Mouse (Mus musculus) WW6 (cell line): ENCODE results near the gene Des.

Experiments
- DNase-seq: peaks from one replicate; pipeline ENCODE4 v3.0.0-alpha.2; 2013; ENCODE audit warnings: low read depth, low spot score

Gene Des

DNA sequence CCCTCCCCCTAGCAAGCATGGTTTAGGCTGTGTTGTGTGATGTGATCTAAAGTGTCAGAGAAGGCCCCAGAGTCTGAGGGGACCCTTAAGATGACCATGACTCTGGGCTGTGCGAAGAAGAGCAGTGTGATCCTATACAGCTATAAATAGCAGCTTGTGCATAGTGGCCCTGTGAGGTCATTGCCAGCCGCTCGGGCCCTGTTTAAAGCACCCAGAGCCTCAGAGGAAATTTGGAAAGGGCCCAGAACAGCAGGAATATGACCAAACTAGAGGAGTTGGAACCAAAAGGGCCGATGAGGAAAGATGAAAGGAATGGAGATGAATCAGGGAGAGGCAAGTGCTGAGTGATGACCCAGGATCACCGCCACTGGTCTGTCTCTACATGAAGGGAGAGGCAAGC, 12.8 kb upstream of the Des start:
- no peak for DNase-seq

DNA sequence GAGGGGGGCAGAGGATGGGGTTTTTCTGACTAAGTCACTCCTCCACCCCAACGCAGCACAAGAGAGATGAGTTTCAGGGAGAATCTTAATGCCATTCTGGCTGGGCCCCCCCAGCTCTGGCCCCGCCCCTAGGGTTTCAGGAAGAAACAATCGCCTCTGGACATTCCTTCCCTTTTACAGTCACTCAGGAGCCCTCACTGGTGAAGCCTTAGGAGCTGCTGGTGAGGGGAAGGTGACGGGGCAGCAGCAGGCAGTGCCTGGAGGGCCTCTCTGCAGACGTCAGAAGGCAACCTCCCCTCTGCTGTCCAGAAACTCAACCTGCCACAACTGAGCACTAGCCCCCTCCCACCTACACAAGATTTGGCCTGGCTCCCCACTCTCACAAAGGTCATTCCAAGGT, 10.9 kb upstream of the Des start:
- DNase-seq = no peak

DNA sequence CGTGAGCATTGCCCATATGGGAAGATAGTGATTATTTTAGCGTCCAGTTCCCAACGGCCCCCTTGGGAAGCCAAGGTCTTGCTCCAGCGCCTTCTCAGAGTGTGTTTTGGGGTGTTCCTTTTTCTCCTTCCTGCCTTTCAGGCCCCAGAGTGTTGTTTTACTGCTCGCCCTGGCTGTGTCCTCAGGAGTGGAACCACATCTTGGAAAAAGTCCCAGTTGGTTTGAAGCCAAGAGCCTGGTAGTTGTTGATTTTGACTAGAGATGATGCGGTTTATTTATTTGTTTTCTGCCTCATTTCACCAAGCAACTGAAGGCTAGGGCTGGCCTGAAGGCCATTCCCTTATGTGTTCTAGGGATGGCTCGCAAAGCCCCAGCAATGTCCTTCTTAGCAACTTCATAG, 2.9 kb upstream of the Des start:
- DNase-seq = no peak

DNA sequence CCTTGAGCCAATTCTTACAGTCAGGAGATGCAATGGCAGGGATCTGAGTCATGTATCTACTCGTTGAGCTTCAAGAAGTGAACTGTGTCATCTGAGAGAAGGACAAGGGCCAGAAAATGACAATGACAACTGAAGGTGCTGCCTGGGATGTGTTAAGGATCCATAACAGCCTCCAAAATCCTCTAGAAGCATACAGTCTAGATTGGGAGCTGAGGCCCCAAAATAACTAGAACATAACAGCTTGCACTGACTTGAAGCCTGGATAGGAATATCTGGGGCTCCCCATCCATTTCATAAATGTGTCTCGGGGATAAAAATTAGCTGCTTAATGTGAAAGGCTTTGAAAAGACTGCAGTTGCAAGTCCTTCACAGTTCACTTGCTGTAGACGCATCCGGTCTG, 2.1 kb upstream of the Des start:
- DNase-seq = no peak

DNA sequence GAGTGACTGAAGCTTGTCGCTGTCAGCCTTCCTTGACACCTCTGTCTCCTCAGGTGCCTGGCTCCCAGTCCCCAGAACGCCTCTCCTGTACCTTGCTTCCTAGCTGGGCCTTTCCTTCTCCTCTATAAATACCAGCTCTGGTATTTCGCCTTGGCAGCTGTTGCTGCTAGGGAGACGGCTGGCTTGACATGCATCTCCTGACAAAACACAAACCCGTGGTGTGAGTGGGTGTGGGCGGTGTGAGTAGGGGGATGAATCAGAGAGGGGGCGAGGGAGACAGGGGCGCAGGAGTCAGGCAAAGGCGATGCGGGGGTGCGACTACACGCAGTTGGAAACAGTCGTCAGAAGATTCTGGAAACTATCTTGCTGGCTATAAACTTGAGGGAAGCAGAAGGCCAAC, 783 bp upstream of the Des start:
- DNase-seq = no peak

DNA sequence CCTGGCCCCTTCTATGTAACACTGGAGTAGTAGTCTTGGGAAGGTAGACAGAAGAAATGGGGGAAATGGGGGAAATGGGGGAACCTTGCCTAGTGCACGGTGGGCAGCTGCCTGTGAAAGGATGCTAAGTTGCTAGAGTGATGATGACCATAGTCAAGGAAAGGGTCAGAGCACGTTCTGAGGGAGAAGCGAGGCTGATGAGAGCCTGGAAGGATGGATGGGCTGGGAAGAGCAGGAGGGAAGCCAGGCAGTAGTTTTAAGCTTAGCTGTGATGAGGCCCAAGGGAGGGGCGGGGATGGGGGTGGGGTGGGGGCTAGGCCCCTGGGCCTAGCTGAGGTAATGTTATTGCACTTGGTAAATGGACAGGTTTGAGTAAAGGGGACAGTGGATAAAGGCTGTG, 994 bp downstream of the Des start:
- DNase-seq = no peak

DNA sequence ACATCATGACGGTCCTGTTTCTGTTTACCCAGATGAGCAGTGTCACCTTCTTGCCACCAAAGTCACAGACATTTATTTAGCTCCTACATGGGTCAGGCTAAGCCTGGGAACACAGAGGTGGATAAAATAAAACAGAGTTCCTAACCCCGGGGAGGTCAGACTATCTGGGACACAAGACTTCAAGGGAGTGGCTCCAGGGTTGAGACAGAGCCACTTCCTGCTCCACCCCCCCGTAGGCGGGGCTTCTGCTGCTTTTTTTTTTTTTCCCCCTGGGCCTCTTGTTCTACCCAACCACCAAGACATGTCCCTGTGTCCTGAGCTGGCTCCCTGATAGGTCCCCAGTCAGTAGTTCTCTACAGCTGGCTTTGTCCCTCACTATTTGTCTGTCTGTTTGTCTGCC, 1.6 kb downstream of the Des start:
- no peak for DNase-seq

DNA sequence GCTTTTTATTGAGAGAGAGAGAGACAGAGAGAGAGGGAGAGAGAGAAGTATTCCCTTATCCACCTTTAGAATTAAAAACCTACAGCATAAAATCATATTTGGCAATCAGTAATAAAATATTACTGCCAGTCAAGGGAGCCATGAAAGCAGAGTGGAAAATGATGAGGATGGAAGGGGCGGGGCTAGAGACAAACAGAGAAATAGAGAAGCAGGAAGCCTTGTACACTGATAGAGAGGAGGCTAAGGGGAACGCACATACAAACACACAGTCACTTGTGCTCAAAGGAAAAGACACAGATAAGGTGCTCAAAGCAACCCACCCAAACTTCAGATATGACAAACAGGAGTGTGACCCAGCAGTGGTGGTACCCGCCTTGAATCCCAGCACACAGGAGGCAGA, 3.7 kb downstream of the Des start:
- no peak for DNase-seq

DNA sequence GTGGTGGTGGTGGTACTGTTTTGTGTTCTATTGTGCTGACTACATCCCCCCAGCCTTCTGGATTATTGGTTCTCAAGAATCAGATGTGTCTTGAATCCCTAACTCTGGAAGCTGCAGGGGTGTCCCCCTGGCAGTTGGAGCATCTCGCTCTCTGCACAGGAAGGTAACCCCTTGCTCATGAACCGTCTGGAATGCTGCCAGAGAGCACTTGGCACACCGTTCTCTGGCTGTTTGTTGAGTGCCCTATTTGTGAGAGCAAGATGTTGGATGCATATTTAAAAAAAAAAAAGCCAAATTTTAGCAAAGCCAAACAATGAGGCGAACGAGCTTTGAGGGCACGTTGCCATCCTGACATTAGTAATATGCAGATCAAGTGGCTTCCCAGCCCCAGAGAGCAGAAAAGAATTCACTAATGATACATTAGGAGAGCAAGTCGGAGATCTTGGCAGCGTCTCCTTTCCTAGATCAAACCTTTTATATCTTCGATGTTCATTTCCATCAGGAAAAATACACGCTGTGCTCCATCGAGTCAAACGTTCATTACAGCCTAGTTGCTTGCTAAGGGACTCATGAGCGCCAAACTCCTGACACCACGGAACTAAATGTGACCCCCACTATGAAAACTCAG, 5.5 kb downstream of the Des start:
- DNase-seq = no peak

DNA sequence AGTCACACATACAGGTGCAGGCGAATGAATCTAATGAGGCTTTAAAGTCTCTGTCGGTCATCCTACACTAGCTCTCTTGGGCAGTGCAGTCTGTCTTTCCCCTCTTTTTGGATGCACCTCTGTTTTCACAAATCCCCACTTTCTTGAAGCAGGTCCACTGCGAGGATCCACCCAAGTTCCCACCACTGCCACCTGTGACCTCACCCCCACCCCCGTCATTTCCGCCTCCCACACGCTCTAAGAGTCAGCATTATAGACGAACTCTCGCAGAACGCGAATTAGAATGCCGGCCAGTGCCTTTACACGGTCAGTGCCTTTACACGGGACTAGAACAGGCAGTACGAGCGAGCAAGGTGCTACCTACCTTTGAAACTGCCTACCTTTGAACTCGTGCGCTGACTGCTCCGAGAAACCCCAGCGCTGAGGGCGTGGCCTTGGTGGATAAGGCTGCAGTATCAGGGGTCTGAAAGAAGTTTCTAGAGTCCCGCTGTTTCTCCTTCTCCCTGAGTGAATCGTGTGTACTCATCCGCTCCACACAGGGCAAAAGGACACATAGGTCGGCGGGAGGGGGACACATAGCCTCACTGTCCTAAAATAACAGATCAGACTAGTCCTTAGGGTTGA, 9.3 kb downstream of the Des start:
- DNase-seq = no peak

DNA sequence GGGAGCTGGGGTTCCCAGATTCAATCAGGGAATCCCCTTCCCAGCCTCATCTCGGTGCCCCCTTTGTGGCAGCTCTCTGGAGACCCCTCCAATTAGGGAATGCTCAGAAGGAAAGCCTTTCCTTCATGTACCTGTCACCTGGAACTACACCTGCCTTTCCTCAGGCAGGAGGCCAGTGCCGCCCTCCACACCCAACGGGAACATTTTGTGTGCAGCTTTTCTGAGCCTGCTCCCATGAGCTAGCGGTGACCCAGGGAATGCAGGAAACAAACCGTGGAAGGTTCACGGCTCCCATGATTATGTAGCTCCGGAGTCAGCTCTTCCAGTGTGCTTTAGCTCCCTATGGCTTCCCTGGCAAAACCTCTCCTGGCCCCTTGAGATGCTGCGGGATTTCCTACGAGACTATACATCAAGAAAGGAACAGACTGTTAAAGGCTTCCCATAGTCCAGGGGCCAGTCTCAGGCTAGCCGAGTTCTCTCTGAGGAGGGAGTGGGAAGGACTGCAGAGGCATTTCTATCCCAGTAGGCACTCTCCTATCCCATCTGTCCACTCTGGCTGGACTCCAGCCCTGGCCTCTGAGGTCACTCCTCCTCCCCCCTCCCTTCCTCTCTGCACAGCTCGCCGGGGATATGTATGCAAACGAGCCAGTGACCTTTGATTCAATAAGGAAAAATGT, 10.0 kb downstream of the Des start:
- no peak for DNase-seq

DNA sequence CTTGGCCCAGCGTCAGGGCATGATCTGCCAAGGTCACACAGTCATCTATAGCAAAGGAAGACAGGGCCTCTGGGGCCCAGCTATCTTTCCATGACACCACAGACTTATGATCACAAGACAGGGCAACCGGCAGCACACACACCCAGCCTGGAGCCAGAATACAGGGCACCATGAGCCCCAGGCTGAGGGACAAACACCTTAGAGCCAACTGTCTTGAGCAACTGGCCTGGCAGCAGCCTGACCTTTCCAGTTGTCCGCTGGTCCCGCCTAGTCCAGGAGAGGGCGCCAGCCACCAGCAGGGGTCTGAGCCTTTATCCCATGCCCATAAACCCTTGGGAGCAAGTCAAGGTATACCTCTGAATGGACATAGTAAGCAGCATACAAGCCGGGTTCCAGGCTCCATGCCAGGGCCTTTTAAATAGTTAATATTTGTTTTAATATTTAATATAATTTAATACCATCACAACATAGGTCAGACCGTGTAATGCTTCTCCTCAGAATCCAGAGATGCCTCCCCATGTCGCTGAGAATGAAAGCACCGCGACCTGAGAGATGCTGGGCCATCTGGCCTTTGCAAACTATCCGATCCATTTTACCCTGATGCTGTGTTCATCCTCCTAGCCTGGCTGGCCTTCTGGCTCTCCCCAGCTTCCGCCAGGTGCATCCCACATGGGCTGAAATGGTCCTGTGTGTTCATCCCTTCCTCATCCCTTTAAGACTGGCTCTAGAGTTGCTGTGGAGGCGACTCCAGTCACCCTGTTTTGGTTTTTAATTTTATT, 11.4 kb downstream of the Des start:
- DNase-seq = no peak

DNA sequence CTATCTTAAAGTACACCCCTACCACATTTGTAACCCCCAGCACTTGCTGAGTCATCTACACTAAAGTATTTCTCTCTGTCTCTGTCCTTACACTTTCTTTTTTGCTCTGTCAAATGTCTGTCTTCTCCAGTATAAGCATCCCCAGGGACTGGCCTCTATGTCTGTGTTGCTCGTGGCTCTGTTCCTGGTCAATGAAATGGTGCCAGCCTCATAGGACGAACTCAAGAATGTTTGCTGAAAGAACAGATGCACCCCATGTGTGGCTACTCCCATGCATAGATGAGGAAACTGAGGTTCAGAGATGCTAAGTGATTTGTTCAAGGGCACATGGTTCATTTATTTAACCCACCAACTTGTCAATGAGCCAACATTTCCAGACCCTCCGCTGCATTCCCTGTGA, 12.3 kb downstream of the Des start:
- no peak for DNase-seq

DNA sequence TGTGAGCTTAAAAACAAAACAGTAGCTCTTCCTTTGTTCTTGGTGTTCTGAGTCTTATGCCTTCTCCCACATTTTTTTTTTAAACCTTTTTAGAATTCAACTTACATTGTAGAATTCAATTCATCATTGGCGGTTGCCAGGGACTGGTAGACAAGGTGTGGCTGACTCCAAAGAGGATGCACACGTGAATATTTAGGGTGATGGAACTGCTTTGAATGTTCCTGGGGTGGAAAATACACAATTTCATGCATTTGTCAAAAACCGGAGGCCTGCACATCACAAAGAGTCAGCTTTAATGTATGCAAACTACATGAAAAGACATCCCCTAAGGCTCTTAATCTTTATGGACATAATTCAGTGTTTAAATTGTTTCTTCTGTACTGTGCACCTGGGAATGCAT, 13.1 kb downstream of the Des start:
- DNase-seq = no peak

DNA sequence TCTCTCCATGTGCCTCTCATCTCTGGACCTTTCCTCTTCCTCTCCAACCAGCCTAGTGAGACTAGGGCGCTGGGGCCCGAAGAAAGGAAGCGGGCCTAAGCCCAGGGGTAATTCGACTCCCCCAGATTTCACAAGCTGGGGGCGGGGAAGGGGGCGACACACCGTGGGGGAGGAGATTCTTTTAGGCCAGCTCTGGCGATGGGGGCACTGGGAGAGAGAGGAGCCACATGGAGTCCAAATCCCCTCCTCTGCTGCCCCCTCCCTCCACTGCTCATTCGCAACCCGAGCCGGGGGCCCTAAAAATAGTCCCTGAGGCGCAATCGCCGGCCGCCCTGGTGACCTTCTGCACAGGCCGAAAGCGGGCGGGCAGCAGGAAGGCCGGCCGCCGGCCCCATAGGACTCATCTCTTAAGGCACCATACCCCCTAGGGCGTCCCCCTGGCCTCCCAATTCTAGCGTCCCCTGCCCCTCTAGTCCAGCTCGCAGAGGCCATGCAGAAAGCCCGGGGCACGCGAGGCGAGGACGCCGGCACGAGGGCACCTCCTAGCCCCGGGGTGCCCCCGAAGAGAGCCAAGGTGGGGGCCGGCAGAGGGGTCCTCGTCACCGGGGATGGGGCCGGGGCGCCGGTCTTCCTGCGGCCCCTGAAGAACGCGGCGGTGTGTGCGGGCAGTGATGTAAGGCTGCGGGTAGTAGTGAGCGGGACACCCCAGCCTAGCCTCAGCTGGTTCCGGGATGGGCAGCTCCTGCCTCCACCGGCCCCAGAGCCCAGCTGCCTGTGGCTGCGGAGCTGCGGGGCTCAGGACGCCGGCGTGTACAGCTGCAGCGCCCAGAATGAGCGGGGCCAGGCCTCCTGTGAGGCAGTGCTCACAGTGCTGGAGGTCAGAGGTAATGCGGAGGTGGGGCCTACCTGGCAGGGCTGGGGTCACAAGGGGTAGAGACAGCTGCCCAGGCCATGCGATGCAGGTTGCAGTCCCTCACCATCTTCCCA, 15.1 kb downstream of the Des start, which contains the start of gene Speg:
Gene Speg (plus strand): TSS at position 348 of the 987 bp plus-strand sequence.
- DNase-seq = no peak

DNA sequence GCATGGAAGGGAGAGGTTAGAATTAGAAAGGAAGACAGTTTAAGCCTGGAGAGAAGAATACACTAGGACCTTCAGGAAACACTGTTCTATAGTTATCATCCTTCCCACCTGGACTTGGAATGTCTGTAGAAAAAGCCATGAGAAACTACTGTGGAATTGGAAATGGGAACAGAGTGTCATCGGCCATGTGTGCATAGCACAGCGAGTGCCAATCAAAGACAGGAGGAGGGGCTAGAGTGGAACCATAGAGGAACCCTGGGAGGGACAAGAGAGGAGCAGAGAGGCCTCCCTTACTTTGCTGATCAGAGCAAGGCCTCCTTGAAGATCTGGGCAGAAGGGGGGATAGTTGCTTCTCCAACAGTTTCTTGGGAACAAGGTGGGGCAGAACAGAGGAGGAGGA, 19.1 kb downstream of the Des start:
- DNase-seq = no peak

DNA sequence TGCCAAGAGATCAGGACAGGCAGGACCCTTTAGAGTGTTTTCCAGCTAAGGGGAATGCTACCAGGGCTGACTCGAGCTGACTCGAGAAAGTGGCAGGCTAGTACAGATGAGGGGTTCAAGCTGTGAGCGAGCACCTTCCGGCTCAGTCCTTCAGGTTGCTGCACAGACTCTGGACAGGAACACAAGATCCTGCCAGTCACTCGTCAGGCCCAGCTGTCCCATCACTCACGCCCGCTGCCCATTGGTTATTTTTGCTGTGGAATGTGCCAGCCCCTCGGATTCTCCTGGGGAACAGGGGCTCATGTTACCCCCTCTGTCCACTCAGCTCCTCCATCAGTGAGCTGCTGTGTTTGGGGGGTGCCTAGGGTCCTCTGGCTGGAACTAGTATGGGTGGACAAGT, 19.8 kb downstream of the Des start:
- DNase-seq = no peak

DNA sequence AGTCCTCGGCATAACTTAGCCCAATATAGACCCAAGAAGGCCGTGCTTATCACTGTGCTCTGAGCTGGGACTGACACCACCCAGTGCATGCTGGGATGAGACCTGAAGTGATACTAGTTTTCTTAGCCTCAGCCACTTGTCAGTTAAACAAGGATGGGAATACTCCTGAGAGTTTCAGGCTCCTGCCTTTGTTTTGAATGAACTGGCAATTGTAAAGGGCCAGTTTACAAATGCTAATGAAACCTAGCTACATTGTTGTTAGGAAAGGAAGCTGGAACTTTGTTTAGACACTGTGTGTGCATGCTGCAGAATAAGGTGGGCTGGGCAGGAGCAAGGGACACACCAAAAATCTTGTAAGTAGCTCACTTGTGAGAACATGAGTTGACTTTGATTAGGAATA, 20.8 kb downstream of the Des start:
- DNase-seq = no peak

DNA sequence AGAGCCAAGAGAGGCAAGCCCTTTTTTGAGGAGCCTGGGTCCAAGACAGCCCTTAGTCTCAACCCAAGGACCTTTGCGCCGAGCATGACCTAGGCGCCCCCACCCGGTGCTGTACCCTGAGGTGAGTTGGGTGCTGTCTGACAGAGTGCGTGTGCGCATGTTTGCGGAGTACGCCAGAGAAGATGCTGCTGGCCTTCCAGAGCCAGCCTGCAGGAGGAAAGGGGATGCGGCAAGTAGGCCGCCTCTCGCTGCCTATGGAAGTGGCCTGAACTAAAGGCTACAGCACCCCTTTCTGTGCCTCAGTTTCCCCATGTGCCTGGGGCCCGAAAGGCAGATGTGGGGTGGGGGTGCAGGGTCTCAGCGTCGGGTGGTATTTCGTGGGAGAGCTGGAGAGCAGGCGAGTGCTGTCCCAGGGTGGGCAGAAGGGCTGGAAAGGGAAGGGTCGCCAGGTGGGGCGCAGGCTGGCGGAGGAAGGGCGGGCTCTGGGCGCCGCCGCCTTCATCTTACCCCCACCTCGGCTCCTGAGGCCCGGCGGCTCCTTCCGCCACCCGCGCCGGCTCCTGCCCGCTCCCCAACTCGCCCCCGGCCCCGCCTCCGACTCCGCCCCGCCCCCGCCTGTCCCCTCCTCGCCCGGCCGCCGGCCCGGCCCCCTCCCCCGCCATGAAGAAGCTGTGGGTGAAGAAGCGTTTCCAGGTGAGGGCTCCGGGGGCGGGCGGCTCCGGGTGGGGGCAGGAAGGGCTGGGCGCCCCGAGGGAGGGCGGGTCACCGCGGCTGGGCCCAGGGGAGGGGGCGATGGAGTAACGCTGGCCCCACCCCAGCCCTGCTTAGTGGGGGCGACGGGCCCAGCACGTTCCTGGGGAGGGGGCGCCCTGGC, 21.6 kb downstream of the Des start:
- DNase-seq = no peak

DNA sequence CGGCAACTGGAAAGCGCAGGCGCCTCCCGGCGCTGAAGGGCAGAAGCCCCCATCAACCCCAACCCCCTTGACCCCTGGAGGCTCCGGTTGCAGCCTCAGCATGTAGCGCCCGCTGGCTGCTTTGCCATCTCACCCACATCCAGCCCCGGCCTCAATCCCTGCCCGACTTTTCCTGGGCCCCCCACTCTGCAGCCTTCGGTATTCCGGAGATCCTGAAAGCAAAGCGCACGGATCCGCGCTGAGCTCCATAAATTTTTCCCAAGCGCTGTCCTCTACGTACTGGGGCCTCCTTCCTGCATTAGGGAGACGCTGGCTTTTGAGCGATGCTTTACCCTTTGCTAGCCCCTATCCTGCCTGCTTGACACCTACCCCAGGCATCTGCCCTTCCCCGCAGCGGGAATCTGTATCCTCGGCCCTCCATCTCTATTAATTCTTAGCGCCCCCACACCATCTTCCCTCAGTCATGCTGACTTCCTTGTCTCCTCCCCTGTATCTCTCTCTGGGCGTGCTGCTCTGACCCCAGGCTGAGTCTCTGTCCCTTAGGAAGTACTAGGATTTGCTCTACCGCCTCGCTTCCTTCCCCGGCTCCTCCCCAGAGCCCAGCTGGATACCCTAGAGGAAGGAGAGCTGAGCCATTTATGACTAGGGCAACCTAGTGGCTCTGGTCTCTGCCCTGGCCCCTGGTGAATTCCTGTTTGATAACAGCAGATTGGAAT, 22.4 kb downstream of the Des start:
- no peak for DNase-seq
